Mouse (Mus musculus): ENCODE measurements around the gene Lif.

- TF ChIP-seq CTCF (IDR thresholded peaks at IDR 0.05; ENCODE audit: low read depth) (peak; percentile 88), EP300 (IDR thresholded peaks at IDR 0.05; ENCODE audit: low read depth) (no peak)
These were observed 38.0 kb upstream of the Lif start for GRCm38 (mm10) chr11:4219317-4219751.
